Mouse (Mus musculus) liver, embryonic 14.5 days (tissue): ENCODE measurements at regions not wholly inside any gene's neighbourhood (a gene's known extent, or its start where the extent isn't known, plus 50 kb on each side); places are given as distances from the start of the nearest gene placed in this dataset.

Source experiments
- CTCF ChIP-seq: IDR thresholded peaks from 2 replicates; pipeline ENCODE4 v1.5.1; 2016; ENCODE audit warnings: antibody characterized with exemption, low read depth, control low read depth
- EP300 ChIP-seq: IDR thresholded peaks from 2 replicates; pipeline ENCODE4 v1.6.1; 2016; ENCODE audit warnings: antibody characterized with exemption, low read depth

- no peak for TF ChIP-seq CTCF
- TF ChIP-seq EP300 = no peak
Observed at GRCm38 (mm10) chr10:92429256-92429655, 293.0 kb downstream of the Nedd1 start.
